Mouse (Mus musculus) testis, postnatal 14 days (tissue): ENCODE measurements around the gene Pilrb1.
"Not testable (repeated sequence)": the region's sequence is repeated elsewhere in the genome, so short reads cannot be mapped to it uniquely, and the experiment has no call there.

ENCODE experiments used
- DNase-seq: peaks from one replicate; pipeline ENCODE4 v3.0.0; 2021; ENCODE audit warnings: low spot score

The Pilrb1 gene

DNA sequence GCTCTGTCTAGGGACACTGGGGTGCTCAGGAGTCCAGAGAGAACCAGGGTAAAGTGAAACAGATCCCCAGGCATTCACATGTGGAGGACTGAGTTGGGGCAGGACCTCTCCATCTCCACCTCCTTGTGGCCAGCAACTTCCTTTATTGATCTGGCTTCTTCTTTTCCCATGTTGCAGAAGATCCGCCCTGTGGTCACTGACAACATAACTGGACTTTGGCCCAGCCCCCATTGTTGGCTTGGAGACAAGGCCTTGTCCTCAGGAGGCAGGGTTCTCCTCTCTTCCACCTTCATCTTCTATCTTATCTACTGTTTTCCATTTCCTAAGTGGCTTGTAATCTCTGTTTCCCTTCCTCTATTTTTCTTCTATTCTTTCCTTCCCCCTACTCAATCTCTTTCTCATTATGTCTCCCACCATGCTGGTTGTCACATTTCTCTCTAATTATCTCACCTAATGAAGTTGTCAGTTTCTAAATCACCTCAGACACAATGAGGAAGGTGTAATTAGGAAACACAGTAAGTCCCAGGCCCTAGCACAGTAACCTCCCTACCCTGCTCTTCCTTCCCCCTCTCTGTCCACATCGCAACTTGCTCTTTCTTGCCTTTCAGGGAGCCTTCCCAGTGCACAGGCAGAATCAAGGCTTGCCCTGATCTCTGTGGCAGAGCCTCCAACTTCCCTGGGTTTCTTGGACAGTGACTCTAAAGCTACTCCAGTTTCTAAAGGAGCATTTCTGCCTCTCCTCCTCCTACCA, at the start of gene Pilrb1:
Pilrb1 (minus strand) TSS at position 147 of the 751 bp plus-strand sequence.
- DNase-seq: not testable (repeated sequence)

DNA sequence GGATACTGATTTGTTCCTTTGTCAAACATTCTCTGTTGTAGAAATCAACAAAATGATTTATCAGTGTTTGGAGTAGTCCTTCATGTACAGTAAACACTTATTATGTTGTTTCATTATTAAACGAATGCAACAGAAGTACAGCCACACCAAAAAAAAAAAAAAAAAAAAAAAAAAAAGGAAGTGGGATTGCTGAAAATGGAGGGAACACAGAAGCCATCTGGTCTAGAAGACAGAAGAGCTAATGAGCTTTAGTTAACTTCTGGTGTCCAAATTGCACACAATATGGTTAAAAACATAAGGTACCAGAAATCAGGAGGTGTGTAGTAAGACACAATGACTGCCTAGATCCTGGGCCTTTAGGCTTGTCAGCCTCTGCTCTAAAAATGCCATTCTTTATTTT, 39.9 kb upstream of the Pilrb1 start:
- no peak for DNase-seq

DNA sequence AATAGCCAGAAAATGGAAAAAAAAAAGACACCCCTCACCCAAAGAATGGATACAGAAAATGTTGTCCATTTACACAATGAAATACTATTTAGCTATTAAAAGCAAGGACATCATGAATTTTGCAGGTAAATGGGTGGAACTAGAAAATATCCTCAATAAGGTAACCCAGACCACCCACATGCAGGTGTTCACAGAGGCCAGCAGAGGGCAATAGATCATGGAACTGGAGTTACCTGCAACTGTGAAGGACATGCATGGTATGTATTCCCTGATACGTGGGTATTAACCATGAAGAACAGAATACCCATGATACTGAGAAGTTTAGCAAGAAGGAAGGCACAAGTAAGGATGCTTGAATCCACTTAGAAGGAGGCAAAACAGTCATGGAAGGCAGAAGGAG, 35.0 kb upstream of the Pilrb1 start:
- no peak for DNase-seq

DNA sequence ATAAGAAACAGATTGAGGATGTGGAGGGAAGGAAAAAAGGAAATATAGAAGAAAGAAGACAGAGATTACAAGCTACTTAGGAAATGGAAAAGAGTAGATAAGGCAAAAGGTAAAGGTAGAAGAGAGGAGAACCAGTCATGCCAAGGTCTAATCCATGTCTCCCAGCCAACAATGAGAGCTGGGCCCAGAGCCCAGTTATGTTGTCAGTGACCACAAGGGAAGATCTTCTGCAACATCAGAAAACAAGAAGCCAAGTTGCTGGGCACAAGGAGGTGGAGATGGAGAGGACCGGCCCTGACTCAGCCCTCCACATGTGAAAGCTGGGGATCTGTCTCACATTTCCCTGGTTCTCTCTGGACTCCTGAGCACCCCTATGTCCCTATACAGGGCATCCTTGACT, 29.8 kb upstream of the Pilrb1 start:
- no peak for DNase-seq

DNA sequence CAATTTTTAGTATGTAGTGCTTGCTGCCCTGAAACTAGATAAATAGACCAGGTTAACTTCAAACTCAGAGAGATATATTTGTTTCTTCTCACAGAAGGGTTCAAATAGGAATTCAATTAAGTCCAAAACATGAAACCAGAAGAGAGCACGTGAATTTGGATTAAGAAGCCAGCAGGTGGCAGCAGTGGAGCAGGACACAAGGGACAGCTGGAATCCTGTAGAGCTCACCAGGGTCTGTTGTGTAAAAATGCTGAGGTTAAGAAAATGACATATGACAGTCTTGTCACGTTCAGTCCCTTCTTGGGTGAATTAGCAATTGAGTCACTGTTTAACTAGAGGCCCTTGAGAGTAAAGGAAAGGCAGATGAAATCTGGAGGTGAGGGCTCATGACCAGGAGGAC, 28.0 kb upstream of the Pilrb1 start:
- DNase-seq: no peak

DNA sequence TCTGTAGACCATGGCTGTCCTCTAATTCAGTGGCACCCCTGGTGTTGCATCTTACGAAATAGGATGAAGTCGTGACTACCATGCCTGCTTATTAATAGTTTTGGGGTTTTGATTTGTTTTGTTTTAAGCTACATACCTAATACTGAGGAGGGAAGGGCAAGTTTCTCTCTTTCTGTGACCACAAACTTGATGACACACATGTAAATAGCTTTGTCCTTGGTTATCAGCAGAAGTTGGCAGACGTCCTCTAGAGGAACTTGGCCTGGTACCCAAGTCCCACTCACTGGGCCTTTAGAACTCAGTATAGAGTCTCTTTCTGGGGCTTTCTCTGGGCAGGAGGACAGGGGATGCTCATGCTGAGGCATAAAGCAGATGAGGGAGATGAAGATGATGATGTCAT, 25.4 kb upstream of the Pilrb1 start:
- no peak for DNase-seq

DNA sequence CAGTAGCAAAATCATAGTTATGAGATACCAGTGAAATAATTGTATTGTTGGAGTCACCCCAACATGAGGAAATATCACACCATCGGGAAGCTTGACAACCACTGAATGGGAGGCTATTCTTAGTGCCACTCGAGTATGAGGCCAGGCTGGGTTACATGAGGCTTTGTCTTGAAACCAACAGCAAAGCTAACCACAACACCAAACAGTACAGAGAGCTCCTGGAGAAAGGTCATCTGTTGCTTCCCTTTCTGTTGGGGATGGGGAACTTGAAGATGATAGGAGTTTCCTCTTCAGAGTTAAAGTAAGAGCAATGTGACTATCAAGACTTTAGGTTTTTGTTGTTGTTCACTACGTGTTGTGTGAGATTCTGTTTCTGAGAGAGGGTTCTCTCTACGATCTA, 25.0 kb upstream of the Pilrb1 start:
- no peak for DNase-seq

DNA sequence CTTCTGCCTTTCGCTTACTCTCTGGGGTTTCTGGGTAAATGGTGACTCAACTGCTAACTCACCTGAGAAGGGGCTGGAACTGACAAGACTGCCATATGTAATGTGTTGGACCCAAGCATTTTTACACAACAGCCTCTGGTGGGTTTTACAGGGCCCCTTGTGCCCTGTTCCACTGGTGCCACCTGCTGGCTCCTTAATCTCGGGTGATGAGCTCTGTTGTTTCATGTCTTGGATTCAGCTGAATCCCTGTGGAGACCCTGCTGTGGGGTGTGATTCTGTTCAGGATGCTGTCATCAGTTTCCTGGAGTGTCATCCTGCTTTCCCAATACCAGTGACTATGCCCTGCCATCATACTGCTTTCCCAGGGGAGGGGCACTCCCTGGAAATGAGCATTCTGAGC, 20.0 kb upstream of the Pilrb1 start:
- no peak for DNase-seq

DNA sequence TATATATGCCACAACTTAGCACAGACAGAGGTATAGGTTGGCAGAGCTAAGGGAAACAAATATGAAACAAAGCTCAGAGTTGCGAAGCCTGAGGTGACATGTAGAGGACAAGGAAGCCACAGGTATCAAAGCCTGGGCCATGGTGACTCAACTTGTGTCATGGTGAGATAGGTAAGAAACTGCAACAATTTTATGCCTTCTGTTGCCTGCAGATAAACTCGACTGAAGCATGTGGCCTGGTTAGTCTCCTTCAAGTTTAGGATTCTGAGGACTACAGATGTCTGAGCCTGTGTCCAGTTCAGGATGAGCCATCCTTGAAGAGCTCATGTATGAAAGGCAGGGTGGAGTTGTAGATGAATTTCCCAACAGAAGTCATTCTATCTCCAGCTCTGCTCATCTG, 17.1 kb upstream of the Pilrb1 start:
- DNase-seq: no peak

DNA sequence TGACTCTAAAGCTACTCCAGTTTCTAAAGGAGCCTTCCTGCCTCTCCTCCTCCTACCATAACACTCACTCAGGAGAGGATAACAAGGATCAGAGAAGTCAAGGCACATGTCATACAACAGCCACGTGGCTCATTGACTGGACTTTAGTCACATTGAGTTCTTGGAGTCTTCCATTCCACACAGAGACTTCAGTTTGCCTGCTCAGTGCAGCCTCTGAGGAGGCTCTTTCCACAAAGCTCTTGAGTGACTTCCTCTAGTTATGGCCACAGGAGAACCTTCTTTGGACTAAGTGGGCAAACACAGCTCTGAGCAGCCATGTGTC, 14.4 kb upstream of the Pilrb1 start:
- not testable (repeated sequence) for DNase-seq

DNA sequence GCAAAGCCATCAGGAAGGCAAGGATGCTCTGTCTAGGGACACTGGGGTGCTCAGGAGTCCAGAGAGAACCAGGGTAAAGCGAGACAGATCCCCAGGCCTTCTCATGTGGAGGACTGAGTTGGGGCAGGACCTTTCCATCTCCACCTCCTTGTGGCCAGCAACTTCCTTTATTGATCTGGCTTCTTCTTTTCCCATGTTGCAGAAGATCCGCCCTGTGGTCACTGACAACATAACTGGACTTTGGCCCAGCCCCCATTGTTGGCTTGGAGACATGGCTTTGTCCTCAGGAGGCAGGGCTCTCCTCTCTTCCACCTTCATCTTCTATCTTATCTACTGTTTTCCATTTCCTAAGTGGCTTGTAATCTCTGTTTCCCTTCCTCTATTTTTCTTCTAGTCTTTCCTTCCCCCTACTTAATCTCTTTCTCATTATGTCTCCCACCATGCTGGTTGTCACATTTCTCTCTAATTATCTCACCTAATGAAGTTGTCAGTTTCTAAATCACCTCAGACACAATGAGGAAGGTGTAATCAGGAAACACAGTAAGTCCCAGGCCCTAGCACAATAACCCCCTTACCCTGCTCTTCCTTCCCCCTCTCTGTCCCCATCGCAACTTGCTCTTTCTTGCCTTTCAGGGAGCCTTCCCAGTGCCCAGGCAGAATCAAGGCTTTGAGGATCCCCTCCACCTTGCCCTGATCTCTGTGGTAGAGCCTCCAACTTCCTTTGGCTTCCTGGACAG, 13.9 kb upstream of the Pilrb1 start, which contains the start of gene Pilrb2:
Pilrb2 (minus strand) TSS at position 172 of the 737 bp plus-strand sequence.
- not testable (repeated sequence) for DNase-seq

DNA sequence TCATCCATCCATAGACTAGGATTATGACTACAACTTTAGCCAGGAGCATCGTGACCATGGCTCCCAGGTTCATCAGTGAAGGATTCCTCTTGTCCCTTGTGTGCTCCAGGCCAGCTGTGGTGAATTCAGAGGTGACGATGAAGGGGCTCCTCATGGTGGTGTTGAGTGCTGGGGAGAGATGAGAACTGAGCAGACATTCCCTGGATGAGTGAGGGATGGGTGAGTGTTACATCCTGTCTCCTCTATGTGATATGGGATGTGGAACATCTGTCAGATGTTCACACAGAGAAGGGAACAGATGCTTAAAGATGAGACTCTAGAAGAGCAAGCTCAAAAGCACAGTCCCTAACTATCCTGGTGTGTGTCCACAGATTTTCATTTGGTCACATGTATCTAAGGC, 10.7 kb upstream of the Pilrb1 start:
- not testable (repeated sequence) for DNase-seq

DNA sequence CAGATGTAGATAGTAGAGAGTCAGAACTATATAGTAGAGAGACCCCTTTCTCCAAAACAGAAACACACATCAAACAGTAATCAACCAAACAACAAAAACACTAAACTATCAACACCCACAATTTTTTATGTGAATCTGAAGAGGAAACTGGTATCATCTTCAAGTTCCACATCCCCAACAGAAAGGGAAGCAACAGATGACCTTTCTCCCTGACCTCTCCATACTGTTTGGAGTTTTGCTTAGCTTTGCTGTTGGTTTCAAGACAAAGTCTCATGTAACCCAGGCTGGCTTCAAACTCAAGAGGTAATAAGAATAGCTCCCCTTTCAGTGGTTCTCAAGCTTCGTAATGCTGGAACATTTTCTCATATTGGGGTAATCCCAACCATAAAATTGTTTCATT, 6.1 kb upstream of the Pilrb1 start:
- DNase-seq: not testable (repeated sequence)

DNA sequence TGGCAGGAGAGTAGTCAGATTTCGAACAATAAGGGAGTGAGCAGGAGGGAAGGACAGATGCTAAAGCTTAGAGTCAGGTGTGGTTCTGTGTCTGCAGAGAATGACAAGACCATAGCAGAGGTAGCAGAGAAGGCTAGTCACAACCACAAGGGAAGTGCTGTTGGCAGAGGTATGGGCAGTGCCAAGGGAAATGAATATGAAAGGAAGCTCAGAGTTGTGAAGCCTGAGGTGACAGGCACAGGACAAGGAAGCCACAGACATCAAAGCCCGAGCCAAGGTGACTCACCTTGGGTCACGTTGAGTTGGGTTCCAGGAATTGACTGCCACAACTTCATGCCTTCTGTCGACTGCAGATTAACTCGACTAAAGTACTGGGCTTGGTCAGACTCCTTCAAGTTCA, 1.0 kb downstream of the Pilrb1 start:
- DNase-seq: not testable (repeated sequence)

DNA sequence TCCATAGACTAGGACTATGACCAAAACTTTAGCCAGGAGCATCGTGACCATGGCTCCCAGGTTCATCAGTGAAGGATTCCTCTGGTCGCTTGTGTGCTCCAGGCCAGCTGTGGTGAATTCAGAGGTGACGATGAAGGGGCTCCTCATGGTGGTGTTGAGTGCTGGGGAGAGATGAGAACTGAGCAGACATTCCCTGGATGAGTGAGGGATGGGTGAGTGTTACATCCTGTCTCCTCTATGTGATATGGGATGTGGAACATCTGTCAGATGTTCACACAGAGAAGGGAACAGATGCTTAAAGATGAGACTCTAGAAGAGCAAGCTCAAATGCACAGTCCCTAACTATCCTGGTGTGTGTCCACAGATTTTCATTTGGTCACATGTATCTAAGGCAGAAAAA, 3.0 kb downstream of the Pilrb1 start:
- DNase-seq: not testable (repeated sequence)

DNA sequence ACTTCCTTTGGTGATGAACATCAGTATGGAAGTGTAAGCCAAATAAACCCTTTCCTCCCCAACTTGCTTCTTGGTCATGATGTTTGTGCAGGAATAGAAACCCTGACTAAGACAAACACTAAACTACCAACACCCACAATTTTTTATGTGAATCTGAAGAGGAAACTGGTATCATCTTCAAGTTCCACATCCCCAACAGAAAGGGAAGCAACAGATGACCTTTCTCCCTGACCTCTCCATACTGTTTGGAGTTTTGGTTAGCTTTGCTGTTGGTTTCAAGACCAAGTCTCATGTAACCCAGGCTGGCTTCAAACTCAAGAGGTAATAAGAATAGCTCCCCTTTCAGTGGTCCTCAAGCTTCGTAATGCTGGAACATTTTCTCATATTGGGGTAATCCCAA, 7.6 kb downstream of the Pilrb1 start:
- DNase-seq: not testable (repeated sequence)

DNA sequence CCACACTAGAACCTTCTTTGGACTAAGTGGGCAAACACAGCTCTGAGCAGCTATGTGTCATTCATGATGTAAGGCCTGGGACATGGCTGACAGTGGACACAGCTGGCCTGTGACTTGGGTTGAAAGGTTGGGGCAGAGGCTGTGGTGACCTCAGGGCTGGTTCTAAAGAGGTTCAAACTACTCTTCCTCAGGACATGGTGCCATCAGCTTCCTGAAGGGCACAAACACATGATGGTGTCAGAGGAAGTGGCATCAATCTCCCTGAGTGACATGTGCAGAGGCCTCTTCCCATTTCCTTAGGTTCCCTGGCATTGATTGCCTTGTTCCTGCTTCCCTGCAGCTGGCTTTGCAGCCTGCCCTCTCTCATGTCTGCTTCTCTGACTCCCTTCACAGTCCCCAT, 20.8 kb downstream of the Pilrb1 start:
- DNase-seq: not testable (repeated sequence)

DNA sequence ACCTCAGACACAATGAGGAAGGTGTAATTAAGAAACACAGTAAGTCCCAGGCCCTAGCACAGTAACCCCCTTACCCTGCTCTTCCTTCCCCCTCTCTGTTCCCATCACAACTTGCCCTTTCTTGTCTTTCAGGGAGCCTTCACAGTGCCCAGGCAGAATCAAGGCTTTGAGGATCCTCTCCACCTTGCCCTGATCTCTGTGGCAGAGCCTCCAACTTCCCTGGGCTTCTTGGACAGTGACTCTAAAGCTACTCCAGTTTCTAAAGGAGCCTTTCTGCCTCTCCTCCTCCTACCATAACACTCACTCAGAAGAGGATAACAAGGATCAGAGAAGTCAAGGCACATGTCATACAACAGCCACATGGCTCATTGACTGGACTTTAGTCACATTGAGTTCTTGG, 21.3 kb downstream of the Pilrb1 start:
- no peak for DNase-seq

DNA sequence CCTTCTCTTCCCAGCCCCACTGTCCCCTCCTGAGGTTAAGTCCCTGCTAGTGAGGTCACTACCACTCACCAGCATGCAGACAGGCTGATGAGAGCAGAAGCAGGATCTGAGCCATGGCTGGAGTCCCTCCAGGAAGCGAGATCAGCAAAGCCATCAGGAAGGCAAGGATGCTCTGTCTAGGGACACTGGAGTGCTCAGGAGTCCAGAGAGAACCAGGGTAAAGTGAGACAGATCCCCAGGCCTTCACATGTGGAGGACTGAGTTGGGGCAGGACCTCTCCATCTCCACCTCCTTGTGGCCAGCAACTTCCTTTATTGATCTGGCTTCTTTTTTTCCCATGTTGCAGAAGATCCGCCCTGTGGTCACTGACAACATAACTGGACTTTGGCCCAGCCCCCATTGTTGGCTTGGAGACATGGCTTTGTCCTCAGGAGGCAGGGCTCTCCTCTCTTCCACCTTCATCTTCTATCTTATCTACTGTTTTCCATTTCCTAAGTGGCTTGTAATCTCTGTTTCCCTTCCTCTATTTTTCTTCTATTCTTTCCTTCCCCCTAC, 21.9 kb downstream of the Pilrb1 start, which contains the start of gene Pilra:
Pilra (minus strand) TSS at position 316 of the 555 bp plus-strand sequence.
- peak; percentile 2 for DNase-seq

DNA sequence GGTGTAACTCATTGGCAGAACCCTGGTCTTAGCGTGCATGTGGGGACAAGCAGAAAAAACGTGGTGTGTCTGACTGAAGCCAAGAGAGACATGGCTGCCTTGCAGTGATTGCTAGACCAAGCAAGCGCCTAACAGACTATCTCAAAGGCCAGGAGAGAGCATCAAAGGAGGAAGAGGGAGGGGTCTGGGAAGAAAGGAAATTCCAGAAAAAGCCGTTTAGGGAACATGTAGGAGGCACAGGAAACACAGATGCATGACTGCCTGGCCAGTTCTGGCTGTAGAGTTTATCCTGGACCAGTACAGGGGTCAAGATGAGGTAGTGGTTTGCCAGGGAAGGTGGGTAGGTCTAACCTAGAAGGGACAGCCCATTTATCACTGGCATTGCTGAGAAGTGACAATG, 24.4 kb downstream of the Pilrb1 start:
- peak; percentile 2 for DNase-seq

DNA sequence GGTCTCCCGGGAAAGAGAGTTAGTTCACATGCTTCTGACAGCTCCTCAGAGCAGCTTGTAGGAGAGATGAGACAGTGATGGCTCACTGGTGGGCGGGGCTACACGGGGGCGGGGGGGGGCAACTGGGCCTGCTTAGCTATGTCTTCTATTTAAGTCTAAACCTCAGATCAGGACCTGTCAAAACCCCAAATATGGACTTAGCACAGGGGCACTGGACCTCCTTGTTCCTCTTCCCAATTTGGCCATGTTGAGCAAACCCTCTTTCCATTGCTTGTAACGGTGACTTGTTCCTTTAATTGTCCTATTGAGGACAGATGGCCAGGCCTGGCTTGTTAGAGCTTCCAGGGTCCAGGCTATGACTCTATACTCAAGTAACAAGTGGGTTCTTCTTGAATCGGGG, 26.4 kb downstream of the Pilrb1 start:
- DNase-seq: peak; percentile 2

DNA sequence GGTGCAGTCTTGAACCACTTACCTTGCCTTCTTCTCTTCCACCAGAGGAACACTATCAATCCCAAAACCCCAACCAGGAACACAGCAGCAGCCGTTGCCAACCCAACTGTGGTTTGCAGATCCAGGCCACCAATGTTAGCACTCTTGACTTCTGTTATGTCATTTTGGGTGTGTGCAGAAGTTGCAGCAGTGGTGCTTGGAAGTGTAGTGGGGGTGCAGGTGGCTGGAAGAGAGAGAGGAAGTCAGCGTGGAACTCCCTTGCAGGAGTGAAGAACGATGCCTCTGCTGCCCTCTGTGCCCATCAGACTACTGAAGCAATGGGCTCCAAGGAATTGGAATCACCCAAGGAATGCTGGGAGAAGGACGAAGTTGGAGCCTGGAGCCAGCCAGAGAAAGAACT, 26.8 kb downstream of the Pilrb1 start:
- DNase-seq: peak; percentile 1

DNA sequence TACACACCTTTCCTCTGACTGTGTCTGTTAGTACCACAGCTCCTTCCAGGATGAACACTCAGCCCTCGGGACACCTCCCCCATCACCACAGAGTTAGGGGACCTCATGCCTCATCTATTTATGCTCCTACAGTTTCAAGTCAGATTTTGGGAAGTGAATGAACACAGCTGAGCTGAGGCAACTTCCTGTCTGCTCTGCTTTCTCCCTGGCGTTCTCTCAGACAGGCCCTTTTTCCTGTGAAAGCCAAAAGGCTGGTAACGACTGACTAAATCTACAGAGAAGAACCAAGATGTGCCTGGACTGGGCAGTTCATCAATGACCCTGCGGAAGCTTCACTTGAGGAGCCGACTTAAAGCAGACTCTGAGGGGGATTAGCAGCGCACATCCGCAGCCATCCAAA, 27.7 kb downstream of the Pilrb1 start:
- peak; percentile 1 for DNase-seq
